Mouse (Mus musculus): ENCODE results near the gene Thsd7a. TPM values are rescaled to one million over a fixed set of nuclear protein-coding genes. Genes with fewer than 3 reads are reported as not detected.

The Thsd7a gene
- polyA plus RNA-seq (2012; rRNA removed): 0.98 and 2.3 TPM in 2 replicates

DNA sequence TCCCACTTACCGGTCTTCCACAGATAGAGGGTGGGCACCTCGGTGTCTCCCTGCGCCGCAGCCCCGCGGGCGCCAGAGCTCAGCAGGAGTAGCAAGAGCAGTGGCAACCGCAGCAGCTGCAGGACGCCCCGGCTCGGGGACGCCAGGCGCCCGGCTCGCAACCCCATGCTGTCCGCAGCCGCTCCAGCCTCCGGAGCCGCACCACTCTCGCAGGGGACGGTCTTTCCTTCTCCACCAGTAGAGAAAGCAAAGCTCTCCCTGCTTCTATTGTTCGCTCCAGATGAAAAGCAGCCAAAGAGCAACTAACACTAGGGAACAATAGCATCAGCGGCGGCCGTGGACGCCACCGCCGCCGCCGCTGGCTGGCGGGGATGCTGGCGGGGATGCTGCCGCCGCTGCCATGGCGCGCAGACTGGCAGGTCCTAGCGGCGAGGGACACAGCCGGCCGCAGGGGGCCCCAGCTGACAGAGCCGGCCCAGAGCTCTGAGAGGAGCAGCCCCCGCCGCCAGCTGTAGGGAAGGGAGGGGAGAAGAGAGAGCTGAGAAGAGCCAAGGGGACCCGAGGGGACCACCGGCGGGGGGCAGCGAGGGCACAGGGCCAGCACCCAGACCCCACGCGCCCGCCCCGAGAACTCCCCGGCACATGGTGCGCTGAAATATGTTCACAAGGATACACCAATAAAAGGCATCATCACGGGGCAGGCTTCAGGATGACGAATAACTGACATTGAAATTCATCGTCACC is at the start of gene Thsd7a:
Thsd7a (minus strand) TSS at position 624 of the 744 bp plus-strand sequence.
- WGBS: 2% methylated on average over 56 of the region's 56 CpGs
- Histone ChIP-seq H3K4me1 (ENCODE audit: control insufficient read depth, insufficient read depth, low read length) (no peaks in the 10 kb centered on the region; the same call in 1 of the 2 replicates), H3K4me3 (replicated peaks; ENCODE audit: extremely low read depth, low read depth, low read length) (peak within 1 kb of the TSS; percentile 49)
- DNase-seq: peak; percentile 7
- TF ChIP-seq POLR2A (IDR thresholded peaks at IDR 0.05; ENCODE audit: borderline replicate concordance, extremely low read depth, low read depth, low read length) (no peak), CTCF (IDR thresholded peaks at IDR 0.05; ENCODE audit: insufficient read depth, low read length) (no peak)

GRCm38 (mm10) chr6:12787129-12787528 is 37.9 kb upstream of the Thsd7a start:
- no peaks in the 10 kb centered on the region for H3K4me1 ChIP-seq (ENCODE audit: control insufficient read depth, insufficient read depth, low read length)
- DNase-seq: no peak
- WGBS: 76% methylated on average over 2 of the region's 2 CpGs
- H3K4me3 ChIP-seq (replicated peaks; ENCODE audit: extremely low read depth, low read depth, low read length): no peak overlapping the region
- TF ChIP-seq POLR2A (IDR thresholded peaks at IDR 0.05; ENCODE audit: borderline replicate concordance, extremely low read depth, low read depth, low read length) (no peak), CTCF (IDR thresholded peaks at IDR 0.05; ENCODE audit: insufficient read depth, low read length) (no peak)

DNA sequence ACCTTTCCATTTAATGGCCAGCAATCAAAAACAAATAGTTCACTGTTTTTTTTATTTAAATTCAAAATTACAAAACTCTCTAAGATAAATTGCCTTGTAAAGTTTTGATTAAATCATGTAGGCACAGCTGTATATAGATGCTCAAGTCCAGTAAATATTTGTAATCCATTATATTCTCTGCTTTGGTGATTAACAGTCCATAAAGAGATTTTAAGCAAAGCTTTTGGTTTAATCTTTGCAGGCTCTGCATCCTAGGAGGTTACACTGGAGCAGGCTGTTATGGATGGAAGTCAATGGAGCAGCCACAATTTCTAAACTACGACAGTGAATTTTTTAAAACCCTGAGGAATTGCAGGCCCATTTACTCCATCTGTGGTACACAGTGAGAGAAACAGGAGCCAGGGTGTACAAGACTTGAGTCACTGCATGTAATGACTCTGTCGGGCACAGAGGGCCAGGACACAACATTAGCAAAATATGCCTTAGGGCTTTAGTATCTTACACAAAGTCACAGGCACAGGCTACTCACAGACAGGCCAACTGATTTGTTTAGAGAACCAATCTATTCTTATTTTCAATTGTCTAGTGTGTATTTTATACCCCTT is 37.3 kb upstream of the Thsd7a start:
- TF ChIP-seq POLR2A (IDR thresholded peaks at IDR 0.05; ENCODE audit: borderline replicate concordance, extremely low read depth, low read depth, low read length) (no peak), CTCF (IDR thresholded peaks at IDR 0.05; ENCODE audit: insufficient read depth, low read length) (no peak)
- Histone ChIP-seq H3K4me1 (ENCODE audit: control insufficient read depth, insufficient read depth, low read length) (no peaks in the 10 kb centered on the region), H3K4me3 (replicated peaks; ENCODE audit: extremely low read depth, low read depth, low read length) (no peak overlapping the region)
- WGBS: 67% methylated on average over 2 of the region's 2 CpGs
- DNase-seq: no peak

DNA sequence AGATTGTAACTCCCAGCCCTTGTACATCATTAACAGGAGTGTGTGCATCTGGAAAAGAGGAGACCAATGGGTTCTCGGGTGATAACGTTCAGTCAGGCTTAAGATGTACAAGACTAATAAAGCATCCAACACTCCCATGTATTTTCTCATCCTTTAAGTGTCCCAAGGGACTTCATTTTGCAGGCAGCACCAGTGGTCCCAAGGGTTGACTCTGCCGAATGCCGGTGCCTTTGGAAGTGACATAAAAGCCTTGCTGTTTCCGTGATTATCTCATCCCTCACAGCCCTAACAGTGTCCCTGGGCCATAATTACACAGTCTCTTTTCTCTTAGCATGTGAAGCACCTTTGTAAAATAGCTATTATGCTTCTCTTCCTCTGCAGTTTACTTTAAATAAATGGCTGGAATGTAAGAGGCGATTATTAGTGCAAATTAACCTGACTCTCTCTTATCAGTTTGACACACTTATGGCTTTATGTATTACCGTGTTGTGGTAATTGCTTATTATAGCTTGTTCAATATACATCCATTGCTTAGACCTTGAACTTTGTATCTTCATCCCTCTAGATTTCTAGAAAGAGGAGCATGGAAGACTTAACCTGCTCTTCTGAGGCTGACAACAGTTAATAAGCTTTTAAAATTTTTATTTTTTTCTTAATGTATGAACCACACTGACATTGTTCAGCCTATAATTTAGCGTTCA is 35.9 kb upstream of the Thsd7a start:
- Histone ChIP-seq H3K4me3 (replicated peaks; ENCODE audit: extremely low read depth, low read depth, low read length) (no peak overlapping the region), H3K4me1 (ENCODE audit: control insufficient read depth, insufficient read depth, low read length) (no peaks in the 10 kb centered on the region)
- 84% methylated on average over 8 of the region's 8 CpGs for WGBS
- no peak for DNase-seq
- TF ChIP-seq CTCF (IDR thresholded peaks at IDR 0.05; ENCODE audit: insufficient read depth, low read length): no peak
- no peak for TF ChIP-seq POLR2A (IDR thresholded peaks at IDR 0.05; ENCODE audit: borderline replicate concordance, extremely low read depth, low read depth, low read length)

GRCm38 (mm10) chr6:12772799-12773198 is 23.6 kb upstream of the Thsd7a start:
- no peak for DNase-seq
- TF ChIP-seq CTCF (IDR thresholded peaks at IDR 0.05; ENCODE audit: insufficient read depth, low read length) (no peak), POLR2A (IDR thresholded peaks at IDR 0.05; ENCODE audit: borderline replicate concordance, extremely low read depth, low read depth, low read length) (no peak)
- H3K4me1 ChIP-seq (ENCODE audit: control insufficient read depth, insufficient read depth, low read length): no peaks in the 10 kb centered on the region
- H3K4me3 ChIP-seq (replicated peaks; ENCODE audit: extremely low read depth, low read depth, low read length): no peak overlapping the region
- 50% methylated on average over 2 of the region's 2 CpGs for whole genome bisulfite sequencing

- H3K4me3 ChIP-seq (replicated peaks; ENCODE audit: extremely low read depth, low read depth, low read length): no peak overlapping the region
- TF ChIP-seq POLR2A (IDR thresholded peaks at IDR 0.05; ENCODE audit: borderline replicate concordance, extremely low read depth, low read depth, low read length) (no peak), CTCF (IDR thresholded peaks at IDR 0.05; ENCODE audit: insufficient read depth, low read length) (no peak)
- WGBS: 78% methylated on average over 6 of the region's 6 CpGs
- H3K4me1 ChIP-seq (ENCODE audit: control insufficient read depth, insufficient read depth, low read length): no peaks in the 10 kb centered on the region
- DNase-seq: no peak
Measured at GRCm38 (mm10) chr6:12765191-12765590, 16.0 kb upstream of the Thsd7a start.

GRCm38 (mm10) chr6:12764606-12765005 is 15.4 kb upstream of the Thsd7a start:
- TF ChIP-seq CTCF (IDR thresholded peaks at IDR 0.05; ENCODE audit: insufficient read depth, low read length) (no peak), POLR2A (IDR thresholded peaks at IDR 0.05; ENCODE audit: borderline replicate concordance, extremely low read depth, low read depth, low read length) (no peak)
- WGBS: 86% methylated on average over 1 of the region's 1 CpGs
- Histone ChIP-seq H3K4me1 (ENCODE audit: control insufficient read depth, insufficient read depth, low read length) (no peaks in the 10 kb centered on the region), H3K4me3 (replicated peaks; ENCODE audit: extremely low read depth, low read depth, low read length) (no peak overlapping the region)
- no peak for DNase-seq

DNA sequence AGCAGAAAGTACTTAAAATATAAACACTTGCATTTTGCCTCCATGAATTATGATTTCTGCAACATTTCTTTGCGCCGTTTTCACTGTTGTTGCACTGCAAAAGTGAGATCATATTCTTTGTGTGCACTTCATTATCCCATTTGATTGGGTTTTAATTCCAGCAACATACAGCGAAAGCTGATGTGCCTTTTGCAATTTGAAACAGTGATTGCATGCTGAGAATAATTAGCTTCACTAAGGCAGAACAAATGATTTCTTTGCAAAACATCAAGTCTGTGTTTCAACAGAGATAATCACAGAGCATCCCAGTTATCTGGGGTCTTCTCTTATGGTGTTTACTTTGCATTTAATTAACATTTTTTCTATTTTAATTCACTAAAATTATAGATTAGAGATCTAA is 14.6 kb upstream of the Thsd7a start:
- TF ChIP-seq CTCF (IDR thresholded peaks at IDR 0.05; ENCODE audit: insufficient read depth, low read length): no peak
- no peak for TF ChIP-seq POLR2A (IDR thresholded peaks at IDR 0.05; ENCODE audit: borderline replicate concordance, extremely low read depth, low read depth, low read length)
- no peak for DNase-seq
- no peak overlapping the region for H3K4me3 ChIP-seq (replicated peaks; ENCODE audit: extremely low read depth, low read depth, low read length)
- no peaks in the 10 kb centered on the region for H3K4me1 ChIP-seq (ENCODE audit: control insufficient read depth, insufficient read depth, low read length)
- WGBS: 90% methylated on average over 3 of the region's 3 CpGs

- Histone ChIP-seq H3K4me1 (ENCODE audit: control insufficient read depth, insufficient read depth, low read length) (no peaks in the 10 kb centered on the region), H3K4me3 (replicated peaks; ENCODE audit: extremely low read depth, low read depth, low read length) (no peak overlapping the region)
- 78% methylated on average over 8 of the region's 8 CpGs for WGBS
- TF ChIP-seq CTCF (IDR thresholded peaks at IDR 0.05; ENCODE audit: insufficient read depth, low read length): no peak
- TF ChIP-seq POLR2A (IDR thresholded peaks at IDR 0.05; ENCODE audit: borderline replicate concordance, extremely low read depth, low read depth, low read length): no peak
- no peak for DNase-seq
Measured at GRCm38 (mm10) chr6:12759328-12760193, 10.4 kb upstream of the Thsd7a start.

All from lung, adult 2 months (tissue).